Comparison of ENCODE assay signal across 8 mouse cellular contexts in the genomic region with DNA sequence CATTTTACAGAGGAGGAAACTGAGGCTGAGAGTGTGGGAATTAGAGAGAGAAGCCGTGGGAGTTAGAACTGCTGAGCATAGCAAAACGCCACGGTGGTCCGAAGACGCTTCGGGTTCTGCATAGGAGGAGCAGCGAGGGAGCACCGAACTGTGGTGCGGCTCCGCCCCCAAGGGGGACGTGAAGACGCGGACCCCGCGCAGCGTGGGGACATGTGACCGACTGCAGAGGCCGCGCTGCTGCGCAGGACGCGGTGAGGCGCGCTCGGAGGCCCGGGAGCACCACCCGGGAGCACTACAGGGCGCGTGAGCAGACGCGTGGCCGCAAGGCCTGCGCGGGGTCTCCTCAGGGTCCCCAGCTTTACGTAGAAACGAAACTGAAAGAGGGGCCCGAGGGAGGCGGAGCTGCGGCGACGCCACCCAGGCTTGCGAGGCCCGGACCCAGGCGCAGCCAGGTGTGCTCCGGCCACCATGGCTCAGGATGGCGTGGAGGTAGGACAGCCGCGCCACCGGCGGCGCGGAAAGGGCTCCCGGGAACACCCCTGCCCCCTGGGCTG. TPM values are rescaled to one million over a fixed set of nuclear protein-coding genes. Genes with fewer than 3 reads are reported as not detected.
DNase-seq lines count a peak whose midpoint lies in the region; ATAC-seq lines count a peak whose summit lies in the region.

Gene A230050P20Rik (plus strand): TSS at position 195 of the 554 bp plus-strand sequence.

- H3K4me3 ChIP-seq in limb, embryonic 15.5 days, result peak within 1 kb of the TSS; percentile 53
- H3K4me3 ChIP-seq in midbrain, embryonic 14.5 days (replicated peaks; ENCODE audit: low read depth, low read length), result peak within 1 kb of the TSS; percentile 19

- peak within 1 kb of the TSS; percentile 73 for H3K4me2 ChIP-seq in limb, embryonic 15.5 days
- peak within 1 kb of the TSS; percentile 26 for H3K4me2 ChIP-seq in midbrain, embryonic 14.5 days (ENCODE audit: low read length)

- H3K36me3 ChIP-seq in limb, embryonic 15.5 days, result no peaks in the 10 kb centered on the region
- H3K36me3 ChIP-seq in midbrain, embryonic 14.5 days (ENCODE audit: control insufficient read depth, insufficient read depth, low read length), result no peaks in the 10 kb centered on the region

- H3K27ac ChIP-seq in limb, embryonic 15.5 days, result no peak within 1 kb of the TSS
- H3K27ac ChIP-seq in midbrain, embryonic 14.5 days (replicated peaks; ENCODE audit: low read depth, low read length), result no peak within 1 kb of the TSS

- peak within 1 kb of the TSS; percentile 31; the same call in 1 of the 2 replicates for H3K9ac ChIP-seq in limb, embryonic 15.5 days
- H3K9ac ChIP-seq in midbrain, embryonic 14.5 days (replicated peaks; ENCODE audit: low read length), result 0 out of 2 replicates have a peak within 1 kb of the TSS, but pooled peaks have one; percentile 23

- no peaks in the 10 kb centered on the region for H3K9me3 ChIP-seq in limb, embryonic 15.5 days
- no peaks in the 10 kb centered on the region for H3K9me3 ChIP-seq in midbrain, embryonic 14.5 days (ENCODE audit: control insufficient read depth, low read length)

- peaks cover 55% of the 10 kb centered on the region for H3K27me3 ChIP-seq in limb, embryonic 15.5 days
- H3K27me3 ChIP-seq in midbrain, embryonic 14.5 days (ENCODE audit: control insufficient read depth, insufficient read depth, low read length), result peaks cover 25% of the 10 kb centered on the region

- 7% methylated on average over 53 of the region's 53 CpGs for WGBS in limb, embryonic 15.5 days
- 8% methylated on average over 53 of the region's 53 CpGs for WGBS in midbrain, embryonic 14.5 days

- peak; percentile 51 to 64 for DNase-seq in spleen, adult 18-20 months
- no peak for DNase-seq in spleen, adult 12 weeks (ENCODE audit: low spot score)
- peak; percentile 68 to 69 for DNase-seq in cerebellum, postnatal 10 days
- peak; percentile 45 for DNase-seq in kidney, adult 9 months
- no peak for DNase-seq in midbrain, embryonic 14.5 days
- peak; percentile 56 for DNase-seq in thymus, postnatal 0 days (ENCODE audit: low spot score)

- ATAC-seq in granulocyte monocyte progenitor cell, adult 5-6 weeks (replicated peaks; ENCODE audit: poor library complexity, severe bottlenecking), result peak; percentile 44
- ATAC-seq in limb, embryonic 15.5 days (ENCODE audit: insufficient number of reproducible peaks, low FRiP score, low TSS enrichment, low read depth), result no peak
- ATAC-seq in midbrain, embryonic 14.5 days (ENCODE audit: low FRiP score, low TSS enrichment), result 0 out of 2 replicates have a peak, but pooled peaks have one; percentile 50

- peaks cover 10% of the 10 kb centered on the region for H3K4me1 ChIP-seq in limb, embryonic 15.5 days
- no peaks in the 10 kb centered on the region for H3K4me1 ChIP-seq in midbrain, embryonic 14.5 days (ENCODE audit: control insufficient read depth, insufficient read depth, low read length)

RNA-seq across cellular contexts. Expression of gene A230050P20Rik, which starts in this region (rescaled TPM):
- total RNA-seq in granulocyte monocyte progenitor cell, adult 5-6 weeks (2014; fragmentation: Nextera tagmentation), result 13.8 and 44.1 TPM in 2 replicates
- 14.4 and 16.1 TPM in 2 replicates for total RNA-seq in granulocyte monocyte progenitor cell, adult 5-6 weeks (2017)
- polyA plus RNA-seq in limb, embryonic 15.5 days (2015; fragmentation: Nextera tagmentation; extraction: Ambion mirVana), result 9.5 and 11.8 TPM in 2 replicates
- polyA plus RNA-seq in midbrain, embryonic 14.5 days (2014; fragmentation: Nextera tagmentation; extraction: Ambion mirVana), result 1.3 and 1.9 TPM in 2 replicates
- polyA plus RNA-seq in thymus, postnatal 0 days (2015; fragmentation: Nextera tagmentation; extraction: Ambion mirVana), result 9.2 and 15.1 TPM in 2 replicates

Comparison
In these comparisons a context has a peak if more than half of its experiments do, and no peak if none do; other contexts are left out.
1. DNase-seq: peak in spleen, adult 18-20 months (2 of 2), cerebellum, postnatal 10 days (2 of 2), kidney, adult 9 months (single experiment) and thymus, postnatal 0 days (single experiment); none in spleen, adult 12 weeks (single experiment) and midbrain, embryonic 14.5 days (single experiment).